Mouse (Mus musculus) heart, postnatal 0 days (tissue): ENCODE results near the gene Clec16a. TPM values are rescaled to one million over a fixed set of nuclear protein-coding genes. Genes with fewer than 3 reads are reported as not detected.

ENCODE experiments used
- ATAC-seq: fragments of 200-750 bp; cut with Nextera tagmentation; 2 replicates; pipeline ENCODE4 v1.8.0; 2017; ENCODE audit warnings: low read depth, moderate number of reproducible peaks, moderate library complexity; ENCODE audit not compliant: insufficient read depth
- DNase-seq: peaks from one replicate; pipeline ENCODE4 v3.0.0-alpha.2; 2016; ENCODE audit warnings: low spot score
- H3K27ac ChIP-seq: fragments of 300-500 bp; sonication (generic); 2 replicates; pipeline ENCODE4 v1.5.1; 2014; ENCODE audit warnings: low read depth, mild to moderate bottlenecking
- H3K27me3 ChIP-seq: fragments of 300-500 bp; sonication (generic); 2 replicates; pipeline ENCODE4 v1.6.1; 2014; ENCODE audit warnings: low read length, mixed read lengths; ENCODE audit not compliant: control insufficient read depth, insufficient read depth
- H3K36me3 ChIP-seq: fragments of 300-500 bp; sonication (generic); replicated peaks from 2 replicates; pipeline ENCODE4 v1.6.1; 2014; ENCODE audit warnings: low read length, mixed read lengths; ENCODE audit not compliant: control insufficient read depth, insufficient read depth
- H3K4me1 ChIP-seq: fragments of 300-500 bp; sonication (generic); 2 replicates; pipeline ENCODE4 v1.6.1; 2014; ENCODE audit warnings: antibody characterized with exemption; ENCODE audit not compliant: control insufficient read depth, insufficient read depth
- H3K4me2 ChIP-seq: fragments of 300-500 bp; sonication (generic); 2 replicates; pipeline ENCODE4 v1.6.1; 2014; ENCODE audit warnings: low read depth, mild to moderate bottlenecking, low read length, moderate library complexity
- H3K4me3 ChIP-seq: fragments of 300-500 bp; sonication (generic); 2 replicates; pipeline ENCODE4 v1.5.1; 2014; ENCODE audit warnings: low read depth, low read length
- H3K9ac ChIP-seq: fragments of 300-500 bp; sonication (generic); replicated peaks from 2 replicates; pipeline ENCODE4 v1.6.1; 2014; ENCODE audit warnings: low read depth, low read length, mixed read lengths
- H3K9me3 ChIP-seq: fragments of 300-500 bp; sonication (generic); replicated peaks from 2 replicates; pipeline ENCODE4 v1.6.1; 2016; ENCODE audit warnings: low read length; ENCODE audit not compliant: control insufficient read depth
- CTCF ChIP-seq: IDR thresholded peaks from 2 replicates; pipeline ENCODE4 v1.5.1; 2016; ENCODE audit warnings: antibody characterized with exemption, control low read depth, low read depth
- EP300 ChIP-seq: IDR thresholded peaks from 2 replicates; pipeline ENCODE4 v1.6.1; 2016; ENCODE audit warnings: antibody characterized with exemption, low read depth
- WGBS: fragments of 180-500 bp; shearing (Covaris S2); extraction: QIAGEN DNeasy Blood & Tissue Kit; methylation state at CpG from one replicate; pipeline ENCODE4 v1.1.7; 2014; 5-methylcytosine and 5-hydroxymethylcytosine counted together
- polyA plus RNA-seq: library from polyadenylated mRNA; unstranded; fragments of >200 nt; fragmentation: Nextera tagmentation; extraction: Ambion mirVana; gene quantifications from 2 replicates; pipeline ENCODE4 v1.2.1, GENCODE M21; 2015
- total RNA-seq: library from RNA; depleted of rRNA; stranded (reverse); fragments of >200 nt; gene quantifications from 2 replicates; pipeline ENCODE4 v1.2.3, GENCODE M21; 2014; ENCODE audit warnings: low replicate concordance

Gene Clec16a
- total and polyA plus RNA-seq, 2 experiments from 2014 or later, result 37.7 to 39.6 TPM

- WGBS, result under 1% methylated on average over 25 of the region's 55 CpGs
Observed at GRCm38 (mm10) chr16:10784793-10785370, 239.7 kb downstream of the Clec16a start.

GRCm38 (mm10) chr16:10785371-10786231, 240.5 kb downstream of the Clec16a start, which contains the start of gene Socs1:
Gene Socs1 (minus strand): TSS chr16:10785536.
- peak; percentile 78 for ATAC-seq
- H3K9ac ChIP-seq, result peak within 1 kb of the TSS; percentile 73
- peak within 1 kb of the TSS; percentile 94 for H3K27ac ChIP-seq
- peak within 1 kb of the TSS; percentile 93 for H3K4me2 ChIP-seq
- peak; percentile 93 for DNase-seq
- under 1% methylated on average over 59 of the region's 59 CpGs for WGBS
- no peaks in the 10 kb centered on the region for H3K36me3 ChIP-seq
- H3K4me1 ChIP-seq, result peaks cover 28% of the 10 kb centered on the region
- H3K27me3 ChIP-seq, result no peaks in the 10 kb centered on the region
- no peaks in the 10 kb centered on the region for H3K9me3 ChIP-seq
- peak within 1 kb of the TSS; percentile 79 for H3K4me3 ChIP-seq
- no peak; the same call in none of the 2 replicates for TF ChIP-seq EP300
- no peak for TF ChIP-seq CTCF

More at GRCm38 (mm10) chr16:10784793-10785370, 239.7 kb downstream of the Clec16a start:
- Histone ChIP-seq H3K27me3 (no peaks in the 10 kb centered on the region), H3K36me3 (no peaks in the 10 kb centered on the region), H3K9me3 (no peaks in the 10 kb centered on the region), H3K4me3 (peak overlapping the region; percentile 79), H3K4me1 (peaks cover 28% of the 10 kb centered on the region), H3K27ac (peak overlapping the region; percentile 94), H3K9ac (peak overlapping the region; percentile 73), H3K4me2 (peak overlapping the region; percentile 93)
- DNase-seq, result peak; percentile 79
- TF ChIP-seq EP300, result no peak; the same call in 1 of the 2 replicates
- TF ChIP-seq CTCF, result peak; percentile 89
- peak; percentile 77 for ATAC-seq

- 1% methylated on average over 9 of the region's 9 CpGs for WGBS
- Histone ChIP-seq H3K27ac (peak overlapping the region; percentile 94), H3K4me2 (peak overlapping the region; percentile 93), H3K27me3 (no peaks in the 10 kb centered on the region), H3K36me3 (no peaks in the 10 kb centered on the region), H3K9ac (peak overlapping the region; percentile 73), H3K4me1 (peaks cover 28% of the 10 kb centered on the region), H3K4me3 (peak overlapping the region; percentile 79), H3K9me3 (no peaks in the 10 kb centered on the region)
- peak; percentile 92 for DNase-seq
- peak; percentile 46 for ATAC-seq
- TF ChIP-seq EP300 (no peak), CTCF (peak; percentile 84)
Observed at GRCm38 (mm10) chr16:10786288-10786687, 241.1 kb downstream of the Clec16a start.

GRCm38 (mm10) chr16:10786782-10787547, 241.8 kb downstream of the Clec16a start:
- H3K4me1 ChIP-seq, result peaks cover 27% of the 10 kb centered on the region
- H3K4me2 ChIP-seq, result no peak overlapping the region
- H3K27me3 ChIP-seq, result no peaks in the 10 kb centered on the region
- peak; percentile 60 for DNase-seq
- ATAC-seq, result 0 out of 2 replicates have a peak, but pooled peaks have one; percentile 6
- no peak overlapping the region for H3K4me3 ChIP-seq
- TF ChIP-seq EP300 (no peak), CTCF (no peak)
- 40% methylated on average over 4 of the region's 4 CpGs for WGBS
- H3K36me3 ChIP-seq, result no peaks in the 10 kb centered on the region
- no peaks in the 10 kb centered on the region for H3K9me3 ChIP-seq
- no peak overlapping the region for H3K9ac ChIP-seq
- peak overlapping the region; percentile 94 for H3K27ac ChIP-seq

- TF ChIP-seq EP300, result no peak
- TF ChIP-seq CTCF, result no peak
- 60% methylated on average over 7 of the region's 7 CpGs for WGBS
- H3K27ac ChIP-seq, result no peak overlapping the region
- no peak for DNase-seq
- no peak overlapping the region for H3K4me2 ChIP-seq
- peaks cover 20% of the 10 kb centered on the region for H3K4me1 ChIP-seq
- no peak for ATAC-seq
- no peaks in the 10 kb centered on the region for H3K27me3 ChIP-seq
- H3K4me3 ChIP-seq, result no peak overlapping the region
- H3K9me3 ChIP-seq, result no peaks in the 10 kb centered on the region
- no peak overlapping the region for H3K9ac ChIP-seq
- H3K36me3 ChIP-seq, result no peaks in the 10 kb centered on the region
Observed at GRCm38 (mm10) chr16:10787548-10788058, 242.5 kb downstream of the Clec16a start.
